Mouse (Mus musculus): ENCODE data around the gene Tmem62. TPM values are rescaled to one million over a fixed set of nuclear protein-coding genes. Genes with fewer than 3 reads are reported as not detected.
"Not testable (repeated sequence)": the region's sequence is repeated elsewhere in the genome, so short reads cannot be mapped to it uniquely, and the experiment has no call there.

Tmem62 gene
- polyA plus RNA-seq, 1 experiment from 2014 or later: 3.3 TPM

DNA sequence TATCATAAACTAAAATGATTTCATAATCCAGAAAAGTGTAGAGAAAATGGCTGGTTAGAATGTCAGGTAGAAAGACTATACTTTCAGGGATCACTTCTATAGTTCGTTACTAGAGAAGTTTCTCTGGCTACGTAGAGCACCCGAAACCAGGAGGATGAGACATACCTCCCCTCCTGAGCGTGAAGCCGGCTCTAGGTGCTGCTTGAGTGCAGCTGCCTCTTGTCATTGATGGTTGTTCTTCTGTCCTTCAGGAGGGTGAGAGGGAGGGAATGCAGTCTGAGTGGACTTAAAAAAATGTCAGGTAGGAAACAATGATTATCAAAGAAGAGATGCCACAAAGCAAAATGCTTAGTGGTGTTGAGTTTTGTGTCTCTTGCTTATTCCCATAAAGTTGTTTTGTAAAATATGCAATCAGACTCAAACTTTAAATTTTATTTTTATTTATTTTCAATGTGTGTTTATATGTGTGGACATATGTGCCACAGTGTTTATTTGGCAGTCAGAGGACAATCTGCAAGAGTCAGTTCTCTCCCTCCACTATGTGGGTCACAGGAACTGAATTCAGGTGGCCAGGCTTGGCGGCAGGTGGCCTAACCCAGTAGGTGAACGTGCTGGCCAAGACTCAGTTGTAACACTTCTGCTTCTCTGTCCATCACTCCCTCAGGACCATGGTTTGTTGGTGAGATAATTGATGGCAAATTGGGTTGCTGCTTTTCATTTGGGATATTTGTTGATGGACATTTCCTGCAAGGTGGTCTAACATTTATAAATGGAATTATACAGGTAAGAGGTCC, 27.4 kb downstream of the Tmem62 start:
- no peaks in the 10 kb centered on the region for H3K27me3 ChIP-seq (ENCODE audit: insufficient read depth, poor library complexity, severe bottlenecking)
- H3K9me3 ChIP-seq: no peaks in the 10 kb centered on the region
- WGBS: 79% methylated on average over 7 of the region's 7 CpGs
- no peak for DNase-seq (ENCODE audit: low spot score)
- H3K4me3 ChIP-seq: no peak overlapping the region
- H3K36me3 ChIP-seq: no peaks in the 10 kb centered on the region
- H3K27ac ChIP-seq: no peak overlapping the region
- peaks cover 10% of the 10 kb centered on the region for H3K4me1 ChIP-seq

DNA sequence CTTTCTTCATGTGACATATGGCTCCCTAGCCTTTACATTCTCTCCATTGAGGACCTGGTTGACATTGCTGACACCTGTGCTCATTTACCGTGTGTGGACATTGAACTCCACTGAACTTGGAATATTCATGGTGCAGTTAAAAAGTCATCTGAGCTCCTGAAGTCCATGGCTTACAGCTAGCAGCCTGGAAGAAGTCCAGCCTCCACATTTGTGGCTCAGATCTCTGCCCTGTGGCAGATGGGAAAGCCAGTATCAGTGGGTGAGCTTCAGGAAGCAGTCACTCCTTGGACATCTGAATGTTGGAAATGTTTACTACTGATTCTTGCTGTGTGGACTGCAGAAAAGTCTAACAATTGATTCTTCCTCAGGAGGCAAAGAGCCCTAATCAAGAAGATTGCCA, 30.2 kb downstream of the Tmem62 start:
- WGBS: 85% methylated on average over 1 of the region's 1 CpGs

DNA sequence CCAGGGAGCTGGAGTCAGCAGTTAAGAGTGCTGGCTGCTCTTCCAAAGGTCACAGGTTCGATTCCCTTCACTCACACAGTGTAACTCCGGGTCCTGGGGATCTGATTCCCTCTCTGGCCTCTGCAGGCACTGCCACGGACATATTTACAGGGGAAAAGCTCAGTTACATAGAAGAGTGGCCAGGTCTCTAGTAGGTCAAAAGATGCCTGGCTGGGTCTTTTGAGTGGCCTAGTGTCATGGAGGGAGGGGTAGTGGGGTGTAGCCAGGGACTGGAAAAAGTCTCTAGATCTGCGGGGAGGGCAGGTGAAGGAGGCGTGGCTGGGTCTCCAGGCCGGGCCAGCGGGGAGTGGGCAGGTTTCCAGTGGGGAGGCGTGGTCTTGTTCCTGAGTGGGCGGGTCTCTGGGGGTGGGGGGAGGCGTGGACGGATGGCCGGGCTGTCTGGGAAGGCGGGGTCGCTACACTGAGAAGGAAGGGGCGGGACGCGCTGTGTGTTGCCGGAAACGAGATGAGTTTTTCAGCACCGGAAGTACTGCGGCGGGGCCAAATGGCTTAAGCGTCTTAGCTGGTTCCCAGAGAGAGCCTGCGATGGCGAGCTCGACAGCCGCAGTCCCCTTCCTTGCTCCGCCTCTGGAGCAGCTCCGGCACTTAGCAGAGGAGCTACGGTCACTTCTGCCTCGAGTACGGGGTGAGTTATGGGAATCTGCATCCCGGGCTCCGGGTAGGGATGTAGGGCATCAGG, 31.3 kb downstream of the Tmem62 start, which contains the start of gene Ccndbp1:
Ccndbp1 (plus strand) TSS at position 479 of the 739 bp plus-strand sequence.
- Histone ChIP-seq H3K27me3 (ENCODE audit: insufficient read depth, poor library complexity, severe bottlenecking) (no peaks in the 10 kb centered on the region), H3K4me3 (peak within 1 kb of the TSS; percentile 91), H3K9me3 (no peaks in the 10 kb centered on the region), H3K27ac (peak within 1 kb of the TSS; percentile 83), H3K36me3 (peaks cover 9% of the 10 kb centered on the region; the same call in 1 of the 2 replicates), H3K4me1 (peaks cover 13% of the 10 kb centered on the region)
- 2% methylated on average over 34 of the region's 34 CpGs for WGBS
- peak; percentile 97 for DNase-seq (ENCODE audit: low spot score)

More for the DNA sequence above, 30.2 kb downstream of the Tmem62 start:
- H3K27me3 ChIP-seq (ENCODE audit: insufficient read depth, poor library complexity, severe bottlenecking): no peaks in the 10 kb centered on the region
- H3K36me3 ChIP-seq: no peaks in the 10 kb centered on the region
- H3K27ac ChIP-seq: no peak overlapping the region
- DNase-seq (ENCODE audit: low spot score): no peak
- H3K9me3 ChIP-seq: no peaks in the 10 kb centered on the region
- H3K4me1 ChIP-seq: peaks cover 13% of the 10 kb centered on the region
- no peak overlapping the region for H3K4me3 ChIP-seq

DNA sequence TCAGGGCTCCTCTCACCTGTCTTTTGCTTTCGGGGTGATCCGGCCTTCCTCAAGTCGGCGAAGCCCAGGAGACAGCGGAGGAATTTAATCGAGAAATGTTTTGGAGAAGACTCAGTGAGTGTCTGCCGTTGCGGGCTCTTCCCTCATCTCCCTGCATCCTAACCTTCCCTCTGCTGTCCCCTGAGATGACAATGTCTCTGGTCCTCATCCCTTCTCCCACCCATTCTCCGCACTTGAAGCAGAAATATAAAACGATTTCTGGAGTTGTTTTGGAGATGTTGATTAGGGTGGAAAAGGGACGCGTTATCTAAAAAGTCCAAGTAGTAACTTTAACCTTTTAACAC, 31.8 kb downstream of the Tmem62 start:
- peaks cover 10% of the 10 kb centered on the region; the same call in 1 of the 2 replicates for H3K36me3 ChIP-seq
- H3K27ac ChIP-seq: peak overlapping the region; percentile 83
- DNase-seq (ENCODE audit: low spot score): no peak
- peak overlapping the region; percentile 91 for H3K4me3 ChIP-seq
- no peaks in the 10 kb centered on the region for H3K27me3 ChIP-seq (ENCODE audit: insufficient read depth, poor library complexity, severe bottlenecking)
- H3K4me1 ChIP-seq: peaks cover 13% of the 10 kb centered on the region
- no peaks in the 10 kb centered on the region for H3K9me3 ChIP-seq
- WGBS: under 1% methylated on average over 12 of the region's 12 CpGs

DNA sequence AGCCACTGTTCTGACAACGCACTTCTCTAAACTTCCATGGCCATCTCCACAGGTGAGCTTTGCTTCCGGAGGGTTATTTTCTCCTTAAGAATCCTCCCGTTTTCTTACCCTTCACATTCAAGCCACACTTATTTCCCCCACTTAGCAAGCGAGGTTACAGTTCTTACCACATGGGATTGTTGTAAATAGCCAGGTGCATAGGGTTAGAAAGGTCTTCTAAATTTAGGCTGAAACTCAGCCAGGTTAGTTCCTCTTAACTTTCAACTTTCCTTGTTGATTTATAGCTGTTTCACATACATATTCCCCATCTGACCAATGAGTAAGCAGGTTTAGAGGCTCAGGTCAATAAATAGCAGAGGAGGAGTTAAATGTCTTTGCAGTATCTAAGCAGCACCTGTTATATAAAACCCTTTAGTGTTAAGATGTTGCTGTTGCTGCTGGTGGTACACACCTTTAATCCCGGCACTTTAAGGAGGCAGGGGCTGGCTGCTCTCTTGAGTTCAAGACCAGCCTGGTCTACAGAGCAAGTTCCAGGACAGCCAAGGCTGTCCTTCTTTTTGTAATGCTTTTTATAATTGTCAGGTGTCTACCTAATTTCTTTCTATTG, 32.4 kb downstream of the Tmem62 start:
- H3K4me3 ChIP-seq: peak overlapping the region; percentile 91
- DNase-seq (ENCODE audit: low spot score): no peak
- peaks cover 12% of the 10 kb centered on the region; the same call in 1 of the 2 replicates for H3K36me3 ChIP-seq
- 25% methylated on average over 5 of the region's 5 CpGs for WGBS
- no peak overlapping the region for H3K27ac ChIP-seq
- H3K9me3 ChIP-seq: no peaks in the 10 kb centered on the region
- H3K27me3 ChIP-seq (ENCODE audit: insufficient read depth, poor library complexity, severe bottlenecking): no peaks in the 10 kb centered on the region
- peaks cover 13% of the 10 kb centered on the region for H3K4me1 ChIP-seq

DNA sequence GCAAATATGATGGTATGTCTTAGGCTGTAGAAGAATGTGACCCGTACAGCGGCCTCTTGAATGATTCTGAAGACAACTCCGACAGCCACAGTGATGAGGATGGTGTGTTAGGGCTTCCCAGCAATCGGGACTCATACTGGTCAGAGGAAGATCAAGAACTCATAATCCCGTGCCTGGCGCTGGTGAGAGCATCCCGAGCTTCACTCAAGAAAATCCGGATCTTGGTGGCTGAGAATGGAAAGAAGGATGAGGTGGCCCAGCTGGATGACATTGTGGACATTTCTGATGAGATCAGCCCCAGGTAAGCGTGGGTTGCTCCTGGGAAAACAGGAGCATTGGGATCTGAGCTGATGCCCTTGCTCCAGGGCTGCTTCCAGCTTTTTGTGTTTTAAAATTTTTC, 35.9 kb downstream of the Tmem62 start:
- Histone ChIP-seq H3K36me3 (peaks cover 24% of the 10 kb centered on the region), H3K27ac (no peak overlapping the region), H3K4me3 (no peak overlapping the region), H3K9me3 (no peaks in the 10 kb centered on the region), H3K4me1 (peaks cover 13% of the 10 kb centered on the region), H3K27me3 (ENCODE audit: insufficient read depth, poor library complexity, severe bottlenecking) (no peaks in the 10 kb centered on the region)
- DNase-seq (ENCODE audit: low spot score): no peak
- 85% methylated on average over 9 of the region's 9 CpGs for WGBS

DNA sequence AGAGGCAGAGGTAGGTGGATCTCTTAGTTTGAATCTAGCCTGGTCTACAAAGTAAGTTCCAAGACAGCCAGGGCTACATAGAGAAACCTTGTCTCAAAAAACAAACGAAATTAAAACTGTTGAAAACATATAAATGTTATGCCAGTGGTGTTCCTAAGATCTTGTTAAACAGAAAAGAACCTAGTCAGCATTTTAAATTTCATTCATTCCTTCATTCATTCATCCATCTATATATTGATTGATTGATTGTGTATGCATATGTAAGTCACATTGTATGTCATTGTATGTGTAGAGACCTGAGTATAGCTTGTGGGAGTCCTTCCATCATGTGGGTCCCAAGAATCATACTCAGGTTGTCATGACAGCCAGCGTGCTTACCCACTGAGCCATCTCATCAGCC, 38.7 kb downstream of the Tmem62 start:
- H3K36me3 ChIP-seq: peaks cover 29% of the 10 kb centered on the region
- H3K27ac ChIP-seq: no peak overlapping the region
- 84% methylated on average over 2 of the region's 2 CpGs for WGBS

DNA sequence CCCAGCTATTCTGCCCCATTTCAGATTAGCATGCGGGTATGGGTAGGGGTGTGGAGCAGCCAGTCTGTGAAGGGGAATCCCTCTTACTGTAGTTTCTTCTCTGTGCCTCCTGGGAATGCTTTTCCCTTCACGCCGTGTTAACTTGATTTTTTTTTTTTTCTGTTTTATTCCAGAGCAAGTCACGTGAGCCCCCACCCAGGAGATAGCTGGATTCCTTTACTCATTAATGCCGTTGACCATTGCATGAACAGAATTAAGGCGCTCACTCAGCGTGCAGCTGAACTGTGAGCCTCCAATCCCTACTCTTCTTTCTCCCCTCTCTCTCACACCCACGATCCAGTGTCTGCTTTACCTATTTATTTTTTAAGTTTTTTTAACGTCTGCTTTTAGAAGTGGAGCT, 39.4 kb downstream of the Tmem62 start:
- 87% methylated on average over 9 of the region's 9 CpGs for WGBS
- H3K4me1 ChIP-seq: no peaks in the 10 kb centered on the region

More for the DNA sequence above, 38.7 kb downstream of the Tmem62 start:
- H3K27me3 ChIP-seq (ENCODE audit: insufficient read depth, poor library complexity, severe bottlenecking): no peaks in the 10 kb centered on the region
- H3K9me3 ChIP-seq: no peaks in the 10 kb centered on the region
- DNase-seq (ENCODE audit: low spot score): no peak
- H3K4me1 ChIP-seq: no peaks in the 10 kb centered on the region
- no peak overlapping the region for H3K4me3 ChIP-seq

DNA sequence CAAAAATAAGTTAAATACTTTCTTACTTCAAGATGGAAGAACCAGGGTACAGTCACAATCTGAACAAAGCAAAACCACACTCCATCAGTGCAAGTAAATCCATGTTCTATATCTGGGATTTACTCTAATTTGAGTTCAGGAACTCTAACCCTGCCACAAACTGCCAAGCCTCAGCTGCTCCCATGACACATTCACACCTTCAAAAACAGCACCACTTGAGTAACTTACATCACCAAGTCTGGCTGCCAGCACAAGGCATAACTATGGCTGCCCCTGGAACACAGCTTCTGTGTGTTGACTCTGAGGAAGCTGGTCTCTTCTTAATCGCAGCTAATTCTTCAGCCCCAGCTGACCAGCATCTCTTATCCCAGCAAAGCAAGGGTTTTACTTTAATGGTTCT, 40.3 kb downstream of the Tmem62 start:
- Histone ChIP-seq H3K27ac (no peak overlapping the region), H3K4me3 (no peak overlapping the region), H3K36me3 (peaks cover 28% of the 10 kb centered on the region), H3K27me3 (ENCODE audit: insufficient read depth, poor library complexity, severe bottlenecking) (no peaks in the 10 kb centered on the region), H3K4me1 (no peaks in the 10 kb centered on the region), H3K9me3 (no peaks in the 10 kb centered on the region)
- no peak for DNase-seq (ENCODE audit: low spot score)
- 80% methylated on average over 1 of the region's 1 CpGs for WGBS

More for the DNA sequence above, 39.4 kb downstream of the Tmem62 start:
- peaks cover 29% of the 10 kb centered on the region for H3K36me3 ChIP-seq
- no peak overlapping the region for H3K27ac ChIP-seq
- no peak overlapping the region for H3K4me3 ChIP-seq
- no peak for DNase-seq (ENCODE audit: low spot score)
- no peaks in the 10 kb centered on the region for H3K27me3 ChIP-seq (ENCODE audit: insufficient read depth, poor library complexity, severe bottlenecking)
- H3K9me3 ChIP-seq: no peaks in the 10 kb centered on the region

DNA sequence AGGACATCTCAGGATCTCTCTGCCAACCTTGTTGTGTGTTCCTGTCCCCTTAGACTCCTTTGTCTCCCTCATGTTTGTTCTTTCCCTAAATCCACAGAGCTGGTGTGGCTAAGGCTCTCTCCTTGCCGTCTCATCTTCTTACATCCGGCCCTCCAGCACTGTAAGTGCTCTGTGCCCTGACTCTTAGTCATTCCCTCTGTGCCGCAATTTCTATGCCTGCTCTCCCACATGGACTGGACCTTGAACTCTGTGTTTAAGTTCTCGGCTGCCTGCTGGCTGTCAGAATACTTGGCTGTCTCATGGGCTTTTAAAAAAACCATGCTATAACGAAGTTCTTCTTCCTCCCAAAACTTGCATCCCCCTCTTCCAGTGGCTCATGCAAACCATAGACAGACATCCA, 46.1 kb downstream of the Tmem62 start:
- WGBS: 76% methylated on average over 5 of the region's 5 CpGs
- Histone ChIP-seq H3K27me3 (ENCODE audit: insufficient read depth, poor library complexity, severe bottlenecking) (no peaks in the 10 kb centered on the region), H3K36me3 (peaks cover 3% of the 10 kb centered on the region), H3K9me3 (no peaks in the 10 kb centered on the region), H3K4me3 (no peak overlapping the region), H3K27ac (no peak overlapping the region), H3K4me1 (no peaks in the 10 kb centered on the region)
- no peak for DNase-seq (ENCODE audit: low spot score)

DNA sequence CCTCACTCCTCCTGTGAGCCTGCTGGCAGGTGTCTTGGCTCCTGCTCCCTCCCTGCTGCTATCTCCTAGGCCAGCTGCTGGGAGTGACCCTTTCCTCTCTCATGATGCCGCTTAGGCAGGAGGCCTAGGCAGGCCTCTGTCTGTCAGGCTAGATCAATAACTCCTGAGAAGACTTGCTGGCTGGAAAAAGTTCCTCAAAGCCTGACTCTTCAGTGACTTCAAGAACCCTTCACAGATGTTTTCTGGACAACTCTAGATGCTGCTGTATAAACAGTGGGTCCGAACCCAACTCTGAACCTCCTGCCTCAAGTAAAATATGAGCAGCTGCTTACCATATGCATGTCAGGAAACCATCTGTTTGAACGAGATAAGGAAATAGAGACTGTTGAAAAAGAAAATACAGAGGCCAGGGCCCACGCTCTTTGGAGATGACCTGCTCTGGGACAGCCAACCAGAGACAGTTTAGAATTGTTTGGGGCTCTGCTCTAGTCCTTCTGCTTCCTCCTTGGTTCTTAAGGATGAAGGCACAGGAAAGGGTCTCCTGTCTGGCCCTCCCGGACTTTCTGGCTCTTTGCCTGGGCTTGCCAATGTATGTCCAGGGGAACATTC, 60.0 kb downstream of the Tmem62 start, which contains the start of gene Epb42:
Epb42 (minus strand) TSS at position 340 of the 609 bp plus-strand sequence.
- DNase-seq (ENCODE audit: low spot score): peak; percentile 93
- 49% methylated on average over 5 of the region's 5 CpGs for WGBS
- no peaks in the 10 kb centered on the region for H3K27me3 ChIP-seq (ENCODE audit: insufficient read depth, poor library complexity, severe bottlenecking)
- peak within 1 kb of the TSS; percentile 43 for H3K27ac ChIP-seq
- 0 out of 2 replicates have a peak, but pooled peaks cover 5% of the 10 kb centered on the region for H3K4me1 ChIP-seq
- no peaks in the 10 kb centered on the region for H3K36me3 ChIP-seq
- peak within 1 kb of the TSS; percentile 40 for H3K4me3 ChIP-seq
- no peaks in the 10 kb centered on the region for H3K9me3 ChIP-seq

DNA sequence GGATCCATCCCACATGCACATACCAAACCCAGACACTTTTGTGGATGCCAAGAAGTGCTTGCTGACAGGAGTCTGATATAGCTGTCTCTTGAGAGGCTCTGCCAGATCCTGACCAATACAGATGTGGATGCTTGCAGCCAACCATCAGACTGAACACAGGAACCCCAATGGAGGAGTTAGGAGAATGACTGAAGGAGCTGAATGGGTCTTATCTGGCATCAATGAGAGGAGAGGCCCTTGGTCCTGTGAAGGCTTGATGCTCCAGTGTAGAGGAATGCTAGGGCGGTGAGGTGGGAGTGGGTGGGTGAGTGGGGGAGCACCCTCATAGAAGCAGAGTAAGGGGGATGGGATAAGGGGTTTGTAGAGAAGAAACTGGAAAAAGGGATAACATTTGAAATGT, 62.0 kb downstream of the Tmem62 start:
- WGBS: 58% methylated on average over 1 of the region's 1 CpGs

More for the DNA sequence above, 62.0 kb downstream of the Tmem62 start:
- not testable (repeated sequence) for H3K27ac ChIP-seq; H3K9me3 ChIP-seq; H3K27me3 ChIP-seq (ENCODE audit: insufficient read depth, poor library complexity, severe bottlenecking); H3K36me3 ChIP-seq; H3K4me1 ChIP-seq; H3K4me3 ChIP-seq
- peak; percentile 51 for DNase-seq (ENCODE audit: low spot score)

Measured in heart, embryonic 10.5 days (tissue).